Mouse (Mus musculus) v-Abl transformed pro-B cells (cell line): ENCODE measurements around the gene Ccdc81.

Source experiments
- in situ Hi-C, 2 experiments: fragments of 400-800 bp; cut with MboI; formaldehyde crosslinking; loops; one replicate each; pipeline ENCODE4 v1.15.1; 2025; ENCODE audit not compliant: unreplicated experiment in 2 of 2

The Ccdc81 gene

GRCm38 (mm10) chr7:89884551-89884950 lies 18.9 kb downstream of the Ccdc81 start:
- in situ Hi-C loops, result loop anchor here in 1 of 2 experiments (25.0 kb wide), 1 partner anchor 1328 kb away; no protein-coding TSS in a partner anchor

- in situ Hi-C loops, result loop anchor here in 1 of 2 experiments (25.0 kb wide), 1 partner anchor 1333 kb away; no protein-coding TSS in a partner anchor
These were observed 23.7 kb downstream of the Ccdc81 start for GRCm38 (mm10) chr7:89879686-89880085.

GRCm38 (mm10) chr7:89867221-89867620 lies 36.2 kb downstream of the Ccdc81 start:
- in situ Hi-C loops, result no loop called here

- in situ Hi-C loops, result no loop called here
These were observed 38.7 kb downstream of the Ccdc81 start for GRCm38 (mm10) chr7:89864769-89865168.

GRCm38 (mm10) chr7:89856440-89857217 lies 46.8 kb downstream of the Ccdc81 start:
- in situ Hi-C loops, result no loop called here

GRCm38 (mm10) chr7:89855196-89855595 lies 48.2 kb downstream of the Ccdc81 start:
- in situ Hi-C loops, result no loop called here

- in situ Hi-C loops, result no loop called here
These were observed 50.3 kb downstream of the Ccdc81 start for GRCm38 (mm10) chr7:89853131-89853530.

GRCm38 (mm10) chr7:89852158-89853095 lies 51.0 kb downstream of the Ccdc81 start:
- in situ Hi-C loops, result no loop called here

- in situ Hi-C loops, result no loop called here
These were observed 52.9 kb downstream of the Ccdc81 start for GRCm38 (mm10) chr7:89850510-89850909.

GRCm38 (mm10) chr7:89845669-89846068 lies 57.8 kb downstream of the Ccdc81 start:
- in situ Hi-C loops, result loop anchor here (10.0 to 25.0 kb wide), 5 partner anchors 59 to 1633 kb away; partner anchors contain the start of gene Ccdc81 (in 1 of the 2)

- in situ Hi-C loops, result loop anchor here (10.0 to 25.0 kb wide), 5 partner anchors 61 to 1631 kb away; partner anchors contain the start of gene Ccdc81 (in 1 of the 2)
These were observed 59.9 kb downstream of the Ccdc81 start for GRCm38 (mm10) chr7:89843533-89843932.

- in situ Hi-C loops, result loop anchor here (10.0 to 25.0 kb wide), 5 partner anchors 62 to 1631 kb away; partner anchors contain the start of gene Ccdc81 (in 1 of the 2)
These were observed 60.3 kb downstream of the Ccdc81 start for GRCm38 (mm10) chr7:89843121-89843520.

- in situ Hi-C loops, result loop anchor here (10.0 to 25.0 kb wide), 5 partner anchors 62 to 1630 kb away; partner anchors contain the start of gene Ccdc81 (in 1 of the 2)
These were observed 61.1 kb downstream of the Ccdc81 start for GRCm38 (mm10) chr7:89842404-89842715.

- in situ Hi-C loops, result loop anchor here (10.0 to 25.0 kb wide), 5 partner anchors 63 to 1630 kb away; partner anchors contain the start of gene Ccdc81 (in 1 of the 2)
These were observed 61.6 kb downstream of the Ccdc81 start for GRCm38 (mm10) chr7:89841670-89842403.

- in situ Hi-C loops, result loop anchor here (10.0 to 25.0 kb wide), 7 partner anchors 65 to 1627 kb away; partner anchors contain the start of gene Ccdc81 (in 1 of the 2)
These were observed 63.7 kb downstream of the Ccdc81 start for GRCm38 (mm10) chr7:89839721-89840120.

- in situ Hi-C loops, result loop anchor here (10.0 to 25.0 kb wide), 4 partner anchors 93 to 1626 kb away; no protein-coding TSS in a partner anchor
These were observed 65.6 kb downstream of the Ccdc81 start for GRCm38 (mm10) chr7:89837841-89838240.

- in situ Hi-C loops, result loop anchor here (10.0 to 25.0 kb wide), 4 partner anchors 92 to 1624 kb away; no protein-coding TSS in a partner anchor
These were observed 66.8 kb downstream of the Ccdc81 start for GRCm38 (mm10) chr7:89836676-89837075.

- in situ Hi-C loops, result loop anchor here (10.0 to 25.0 kb wide), 4 partner anchors 91 to 1623 kb away; no protein-coding TSS in a partner anchor
These were observed 67.9 kb downstream of the Ccdc81 start for GRCm38 (mm10) chr7:89835566-89835965.

- in situ Hi-C loops, result loop anchor here (10.0 to 25.0 kb wide), 4 partner anchors 89 to 1621 kb away; no protein-coding TSS in a partner anchor
These were observed 69.9 kb downstream of the Ccdc81 start for GRCm38 (mm10) chr7:89833521-89833920.
